Mouse (Mus musculus) testis, adult 2 months (tissue): ENCODE measurements around the gene Cyp2c23. TPM values are rescaled to one million over a fixed set of nuclear protein-coding genes. Genes with fewer than 3 reads are reported as not detected.

Experiments used
- H3K27ac ChIP-seq: fragments of 200-500 bp; 2 replicates; pipeline ENCODE4 v1.5.1; 2012; ENCODE audit warnings: low read depth, low read length; ENCODE audit not compliant: control insufficient read depth, insufficient read depth
- H3K27me3 ChIP-seq: fragments of 200-500 bp; 2 replicates; pipeline ENCODE4 v1.6.1; 2012; ENCODE audit warnings: mild to moderate bottlenecking, low read length, moderate library complexity; ENCODE audit not compliant: control insufficient read depth, insufficient read depth
- H3K36me3 ChIP-seq: fragments of 200-500 bp; 2 replicates; pipeline ENCODE4 v1.6.1; 2012; ENCODE audit warnings: mild to moderate bottlenecking, low read length; ENCODE audit not compliant: control insufficient read depth, insufficient read depth
- H3K4me1 ChIP-seq: fragments of 200-500 bp; 2 replicates; pipeline ENCODE4 v1.6.1; 2012; ENCODE audit warnings: low read length; ENCODE audit not compliant: control insufficient read depth, insufficient read depth
- H3K4me3 ChIP-seq: fragments of 200-500 bp; 2 replicates; pipeline ENCODE4 v1.5.1; 2012; ENCODE audit warnings: low read depth, mild to moderate bottlenecking, low read length, moderate library complexity, mixed read lengths; ENCODE audit not compliant: control insufficient read depth
- CTCF ChIP-seq: fragments of 200-500 bp; IDR thresholded peaks from 2 replicates; pipeline ENCODE4 v1.5.1; 2012; ENCODE audit warnings: low read depth, mild to moderate bottlenecking, inconsistent platforms, low read length, moderate library complexity; ENCODE audit not compliant: control insufficient read depth, insufficient read depth, insufficient replicate concordance
- POLR2A ChIP-seq: fragments of 200-500 bp; IDR thresholded peaks from 2 replicates; pipeline ENCODE4 v1.6.1; 2012; ENCODE audit warnings: low read depth, mild to moderate bottlenecking, inconsistent platforms, low read length, moderate library complexity; ENCODE audit not compliant: control insufficient read depth
- polyA plus RNA-seq: library from polyadenylated mRNA; depleted of rRNA; stranded (reverse); fragments of >200 nt; gene quantifications from 2 replicates; pipeline ENCODE4 v1.2.3, GENCODE M21; 2012

The Cyp2c23 gene
- polyA plus RNA-seq, 1 experiment = 0.85 TPM

DNA sequence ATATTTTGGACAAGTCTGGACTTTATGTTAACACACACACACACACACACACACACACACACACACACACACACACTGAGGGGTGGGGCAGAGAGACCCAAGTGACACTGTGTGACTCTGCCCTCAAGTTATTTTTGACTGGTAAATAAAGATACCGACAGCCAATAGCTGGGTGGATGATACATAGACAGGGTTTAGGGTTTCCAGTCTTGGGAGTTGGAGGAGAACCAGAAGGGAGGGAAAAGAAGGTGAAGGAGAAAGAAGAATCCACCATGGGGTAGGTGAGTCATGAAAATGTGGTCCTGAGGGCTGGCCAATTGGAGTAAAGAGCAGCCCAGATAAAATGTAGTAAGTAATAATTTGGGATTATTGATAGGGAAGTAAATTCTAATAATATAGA, 28.9 kb downstream of the Cyp2c23 start:
- Histone ChIP-seq H3K36me3 (no peaks in the 10 kb centered on the region), H3K27me3 (no peaks in the 10 kb centered on the region), H3K4me1 (no peaks in the 10 kb centered on the region), H3K4me3 (no peak overlapping the region), H3K27ac (no peak overlapping the region)
- TF ChIP-seq POLR2A = no peak
- no peak for TF ChIP-seq CTCF

DNA sequence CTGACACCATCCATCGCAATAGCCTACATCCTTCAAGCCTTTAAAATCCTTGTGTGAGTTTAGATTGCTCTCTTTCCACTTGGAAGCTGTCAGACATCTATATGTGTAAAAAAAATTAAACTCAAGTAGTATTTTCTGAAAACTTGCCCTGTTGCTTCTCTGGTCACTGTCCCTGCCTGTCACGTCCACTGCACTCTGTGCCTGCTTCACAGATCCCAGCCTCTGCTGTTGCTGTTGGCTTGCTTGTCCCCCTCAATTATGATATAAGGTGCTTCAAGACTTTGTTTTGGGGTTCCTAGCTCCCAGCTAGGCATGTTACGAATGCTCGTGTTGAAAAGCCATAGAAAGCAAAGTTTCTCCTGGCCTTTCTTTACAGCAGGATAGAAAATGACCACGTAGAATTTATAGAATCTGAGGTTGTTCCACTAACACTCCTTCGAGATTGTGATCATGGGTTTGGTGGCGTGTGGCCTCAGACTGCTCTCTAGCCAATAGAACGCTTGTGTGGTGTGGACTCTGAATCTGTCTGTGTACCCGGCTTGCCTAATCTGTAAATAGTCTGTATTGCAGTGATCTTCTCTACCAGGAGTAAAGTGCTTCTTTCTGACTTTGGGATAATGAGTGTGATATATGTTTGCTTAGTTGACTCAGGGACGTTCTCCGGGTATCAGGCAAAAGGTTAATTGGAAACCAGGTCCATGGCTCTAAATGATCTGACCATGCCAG, 30.0 kb downstream of the Cyp2c23 start:
- TF ChIP-seq POLR2A (no peak), CTCF (no peak)
- no peak overlapping the region for H3K4me3 ChIP-seq
- H3K36me3 ChIP-seq = no peaks in the 10 kb centered on the region
- no peak overlapping the region for H3K27ac ChIP-seq
- no peaks in the 10 kb centered on the region for H3K4me1 ChIP-seq
- H3K27me3 ChIP-seq = no peaks in the 10 kb centered on the region

- no peaks in the 10 kb centered on the region for H3K27me3 ChIP-seq
- H3K4me1 ChIP-seq = no peaks in the 10 kb centered on the region
- H3K27ac ChIP-seq = no peak overlapping the region
- no peak overlapping the region for H3K4me3 ChIP-seq
- H3K36me3 ChIP-seq = no peaks in the 10 kb centered on the region
- TF ChIP-seq POLR2A (no peak), CTCF (no peak)
Measured at GRCm38 (mm10) chr19:43998101-43998500, 30.9 kb downstream of the Cyp2c23 start.

GRCm38 (mm10) chr19:43995427-43995826, 33.6 kb downstream of the Cyp2c23 start:
- Histone ChIP-seq H3K4me3 (no peak overlapping the region), H3K36me3 (no peaks in the 10 kb centered on the region), H3K27me3 (no peaks in the 10 kb centered on the region), H3K27ac (no peak overlapping the region), H3K4me1 (peaks cover under 1% of the 10 kb centered on the region; the same call in 1 of the 2 replicates)
- TF ChIP-seq POLR2A = no peak
- TF ChIP-seq CTCF = no peak

DNA sequence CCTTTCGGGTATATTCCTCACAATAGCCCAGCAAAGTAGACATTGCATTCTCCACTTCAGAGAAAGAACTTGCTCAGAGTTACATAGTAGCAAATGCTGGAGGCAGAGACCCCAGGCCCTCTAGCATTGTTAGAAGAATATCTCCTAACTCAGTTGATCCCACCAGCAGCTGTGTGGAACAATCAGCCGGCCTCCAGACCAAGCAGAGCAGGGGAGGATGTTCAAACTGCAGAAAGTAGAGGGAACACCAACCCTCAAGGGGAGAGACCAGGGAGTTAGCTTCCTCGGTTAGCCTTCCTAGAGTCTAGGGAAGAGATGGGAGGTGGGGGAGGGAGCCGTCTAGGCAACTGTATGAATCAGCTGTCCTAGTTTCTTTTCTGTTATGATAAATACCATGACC, 36.5 kb downstream of the Cyp2c23 start:
- peaks cover 2% of the 10 kb centered on the region; the same call in 1 of the 2 replicates for H3K4me1 ChIP-seq
- no peaks in the 10 kb centered on the region for H3K36me3 ChIP-seq
- no peak overlapping the region for H3K4me3 ChIP-seq
- TF ChIP-seq CTCF (no peak), POLR2A (no peak)
- no peaks in the 10 kb centered on the region for H3K27me3 ChIP-seq
- H3K27ac ChIP-seq = no peak overlapping the region

GRCm38 (mm10) chr19:43990362-43990761, 38.6 kb downstream of the Cyp2c23 start:
- peaks cover 11% of the 10 kb centered on the region for H3K4me1 ChIP-seq
- no peaks in the 10 kb centered on the region for H3K27me3 ChIP-seq
- no peak overlapping the region for H3K4me3 ChIP-seq
- H3K27ac ChIP-seq = no peak overlapping the region
- no peaks in the 10 kb centered on the region for H3K36me3 ChIP-seq
- TF ChIP-seq POLR2A (no peak), CTCF (no peak)

DNA sequence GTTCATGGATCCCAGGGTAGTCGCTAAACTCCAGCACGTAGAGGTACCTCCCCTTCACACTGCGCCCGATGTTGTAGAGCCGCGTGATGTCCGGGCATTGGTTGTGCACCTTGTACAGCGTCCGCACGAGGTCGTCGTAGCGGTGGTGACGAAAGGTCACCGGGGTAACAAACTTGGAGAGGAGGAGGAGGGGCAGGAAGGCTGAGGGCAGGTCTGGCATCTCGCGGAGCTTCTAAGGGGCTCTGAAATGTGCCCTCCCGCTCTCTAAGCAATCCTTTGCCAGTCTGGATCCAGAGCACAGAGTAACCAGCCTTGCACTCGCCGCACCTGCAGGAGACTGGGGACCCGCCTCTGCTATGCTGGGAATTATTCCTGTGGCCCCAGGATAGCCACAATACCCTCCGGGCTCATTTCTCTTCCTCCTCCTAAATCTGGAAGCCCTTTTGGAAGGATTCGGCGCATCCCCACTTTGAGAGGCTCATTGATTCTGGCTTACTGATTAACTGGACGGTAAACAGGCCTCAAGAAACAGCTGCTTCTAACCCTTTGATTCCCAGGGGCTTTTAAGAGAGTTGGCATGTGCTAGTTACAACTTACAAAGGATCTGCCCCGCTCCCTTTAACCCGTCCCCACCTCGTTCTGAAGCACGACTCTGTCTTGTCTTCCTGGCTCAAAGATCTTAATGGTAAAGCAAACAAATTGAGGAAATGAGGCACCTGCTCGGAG, 42.8 kb downstream of the Cyp2c23 start, which contains the start of gene Cpn1:
Cpn1 (minus strand) TSS at position 488 of the 726 bp plus-strand sequence.
- H3K27me3 ChIP-seq = no peaks in the 10 kb centered on the region
- no peak within 1 kb of the TSS for H3K27ac ChIP-seq
- H3K4me3 ChIP-seq = no peak within 1 kb of the TSS
- no peak for TF ChIP-seq POLR2A
- TF ChIP-seq CTCF = no peak
- H3K4me1 ChIP-seq = peaks cover 11% of the 10 kb centered on the region
- H3K36me3 ChIP-seq = no peaks in the 10 kb centered on the region
